Mouse (Mus musculus): ENCODE data around the gene Ccr3. TPM values are rescaled to one million over a fixed set of nuclear protein-coding genes. Genes with fewer than 3 reads are reported as not detected.

The Ccr3 gene
- total and polyA plus RNA-seq, 2 experiments from 2014 or later: 0.05 TPM; not detected in 1

GRCm38 (mm10) chr9:124013270-124013669, 8.5 kb upstream of the Ccr3 start:
- no peaks in the 10 kb centered on the region for H3K9me3 ChIP-seq (ENCODE audit: low read length)
- ATAC-seq (no peak), DNase-seq (no peak)
- no peaks in the 10 kb centered on the region for H3K36me3 ChIP-seq (ENCODE audit: insufficient read depth)
- H3K4me1 ChIP-seq (ENCODE audit: insufficient read depth): no peaks in the 10 kb centered on the region
- TF ChIP-seq CTCF (IDR thresholded peaks at IDR 0.05; ENCODE audit: low read depth): no peak
- WGBS: 83% methylated on average over 3 of the region's 3 CpGs
- no peaks in the 10 kb centered on the region for H3K27me3 ChIP-seq (ENCODE audit: insufficient read depth, low read length)
- H3K4me3 ChIP-seq (ENCODE audit: low read depth, low read length): no peak overlapping the region
- no peak overlapping the region for H3K4me2 ChIP-seq (ENCODE audit: low read depth)
- H3K27ac ChIP-seq (ENCODE audit: low read depth, low read length): no peak overlapping the region
- H3K9ac ChIP-seq: no peak overlapping the region

GRCm38 (mm10) chr9:124014985-124015652, 6.7 kb upstream of the Ccr3 start:
- no peak overlapping the region for H3K27ac ChIP-seq (ENCODE audit: low read depth, low read length)
- WGBS: 90% methylated on average over 2 of the region's 2 CpGs
- DNase-seq (no peak), ATAC-seq (no peak)
- no peak overlapping the region for H3K4me3 ChIP-seq (ENCODE audit: low read depth, low read length)
- H3K27me3 ChIP-seq (ENCODE audit: insufficient read depth, low read length): no peaks in the 10 kb centered on the region
- H3K36me3 ChIP-seq (ENCODE audit: insufficient read depth): no peaks in the 10 kb centered on the region
- H3K9me3 ChIP-seq (ENCODE audit: low read length): no peaks in the 10 kb centered on the region
- no peaks in the 10 kb centered on the region for H3K4me1 ChIP-seq (ENCODE audit: insufficient read depth)
- H3K9ac ChIP-seq: no peak overlapping the region
- TF ChIP-seq CTCF (IDR thresholded peaks at IDR 0.05; ENCODE audit: low read depth): no peak
- H3K4me2 ChIP-seq (ENCODE audit: low read depth): no peak overlapping the region

- no peaks in the 10 kb centered on the region for H3K36me3 ChIP-seq (ENCODE audit: insufficient read depth)
- TF ChIP-seq CTCF (IDR thresholded peaks at IDR 0.05; ENCODE audit: low read depth): no peak
- no peak overlapping the region for H3K27ac ChIP-seq (ENCODE audit: low read depth, low read length)
- H3K27me3 ChIP-seq (ENCODE audit: insufficient read depth, low read length): no peaks in the 10 kb centered on the region
- no peak overlapping the region for H3K4me3 ChIP-seq (ENCODE audit: low read depth, low read length)
- DNase-seq: no peak
- no peak for ATAC-seq
- H3K4me1 ChIP-seq (ENCODE audit: insufficient read depth): no peaks in the 10 kb centered on the region
- no peak overlapping the region for H3K4me2 ChIP-seq (ENCODE audit: low read depth)
- H3K9ac ChIP-seq: no peak overlapping the region
- no peaks in the 10 kb centered on the region for H3K9me3 ChIP-seq (ENCODE audit: low read length)
- 77% methylated on average over 2 of the region's 2 CpGs for WGBS
These were observed 5.7 kb upstream of the Ccr3 start for GRCm38 (mm10) chr9:124016048-124016447.

GRCm38 (mm10) chr9:124019887-124020286, 1.9 kb upstream of the Ccr3 start:
- no peak for TF ChIP-seq CTCF (IDR thresholded peaks at IDR 0.05; ENCODE audit: low read depth)
- Histone ChIP-seq H3K36me3 (ENCODE audit: insufficient read depth) (no peaks in the 10 kb centered on the region), H3K4me2 (ENCODE audit: low read depth) (no peak overlapping the region), H3K9me3 (ENCODE audit: low read length) (no peaks in the 10 kb centered on the region), H3K9ac (no peak overlapping the region), H3K4me3 (ENCODE audit: low read depth, low read length) (no peak overlapping the region), H3K4me1 (ENCODE audit: insufficient read depth) (no peaks in the 10 kb centered on the region), H3K27me3 (ENCODE audit: insufficient read depth, low read length) (no peaks in the 10 kb centered on the region), H3K27ac (ENCODE audit: low read depth, low read length) (no peak overlapping the region)
- DNase-seq (no peak), ATAC-seq (no peak)
- WGBS: 83% methylated on average over 3 of the region's 3 CpGs

- no peaks in the 10 kb centered on the region for H3K9me3 ChIP-seq (ENCODE audit: low read length)
- H3K4me3 ChIP-seq (ENCODE audit: low read depth, low read length): no peak overlapping the region
- no peaks in the 10 kb centered on the region for H3K4me1 ChIP-seq (ENCODE audit: insufficient read depth)
- H3K9ac ChIP-seq: no peak overlapping the region
- no peak overlapping the region for H3K4me2 ChIP-seq (ENCODE audit: low read depth)
- H3K36me3 ChIP-seq (ENCODE audit: insufficient read depth): no peaks in the 10 kb centered on the region
- H3K27me3 ChIP-seq (ENCODE audit: insufficient read depth, low read length): no peaks in the 10 kb centered on the region
- no peak for TF ChIP-seq CTCF (IDR thresholded peaks at IDR 0.05; ENCODE audit: low read depth)
- H3K27ac ChIP-seq (ENCODE audit: low read depth, low read length): no peak overlapping the region
- DNase-seq (no peak), ATAC-seq (no peak)
- 43% methylated on average over 1 of the region's 1 CpGs for WGBS
These were observed 11.6 kb downstream of the Ccr3 start for GRCm38 (mm10) chr9:124033345-124033744.

- Histone ChIP-seq H3K4me3 (ENCODE audit: low read depth, low read length) (no peak overlapping the region), H3K9me3 (ENCODE audit: low read length) (no peaks in the 10 kb centered on the region), H3K4me1 (ENCODE audit: insufficient read depth) (no peaks in the 10 kb centered on the region), H3K27ac (ENCODE audit: low read depth, low read length) (no peak overlapping the region), H3K36me3 (ENCODE audit: insufficient read depth) (no peaks in the 10 kb centered on the region), H3K27me3 (ENCODE audit: insufficient read depth, low read length) (no peaks in the 10 kb centered on the region), H3K9ac (no peak overlapping the region), H3K4me2 (ENCODE audit: low read depth) (no peak overlapping the region)
- 38% methylated on average over 4 of the region's 4 CpGs for WGBS
- DNase-seq (peak; percentile 11), ATAC-seq (no peak)
- no peak for TF ChIP-seq CTCF (IDR thresholded peaks at IDR 0.05; ENCODE audit: low read depth)
These were observed 15.9 kb downstream of the Ccr3 start for GRCm38 (mm10) chr9:124037707-124038106.

GRCm38 (mm10) chr9:124038158-124038582, 16.4 kb downstream of the Ccr3 start:
- no peaks in the 10 kb centered on the region for H3K36me3 ChIP-seq (ENCODE audit: insufficient read depth)
- WGBS: 76% methylated on average over 2 of the region's 2 CpGs
- no peaks in the 10 kb centered on the region for H3K9me3 ChIP-seq (ENCODE audit: low read length)
- DNase-seq (no peak), ATAC-seq (no peak)
- H3K4me3 ChIP-seq (ENCODE audit: low read depth, low read length): no peak overlapping the region
- H3K9ac ChIP-seq: no peak overlapping the region
- no peak overlapping the region for H3K4me2 ChIP-seq (ENCODE audit: low read depth)
- no peak overlapping the region for H3K27ac ChIP-seq (ENCODE audit: low read depth, low read length)
- H3K27me3 ChIP-seq (ENCODE audit: insufficient read depth, low read length): no peaks in the 10 kb centered on the region
- no peaks in the 10 kb centered on the region for H3K4me1 ChIP-seq (ENCODE audit: insufficient read depth)
- TF ChIP-seq CTCF (IDR thresholded peaks at IDR 0.05; ENCODE audit: low read depth): no peak

Data from forebrain, postnatal 0 days (tissue).